Mouse (Mus musculus) CH12.LX (cell line): Measurements from ENCODE around the gene Bcor. TPM values are rescaled to one million over a fixed set of nuclear protein-coding genes. Genes with fewer than 3 reads are reported as not detected.

Experiments used
- DNase-seq: peaks from one replicate; pipeline ENCODE4 v3.0.0-alpha.2; 2013; ENCODE audit errors: extremely low read depth
- H3K27ac ChIP-seq: 2 replicates; pipeline ENCODE4 v1.5.1; 2012; ENCODE audit warnings: low read depth, mild to moderate bottlenecking, control low read depth, moderate library complexity; ENCODE audit not compliant: insufficient read depth
- H3K27me3 ChIP-seq: replicated peaks from 2 replicates; pipeline ENCODE3; 2012; ENCODE audit warnings: inconsistent platforms
- H3K36me3 ChIP-seq, 2 experiments: replicated peaks in 1 of 2; 2 replicates each; pipeline versions ENCODE3 to v1.6.1; 2012; ENCODE audit warnings: inconsistent platforms in 1 of 2, low read length in 1 of 2, mild to moderate bottlenecking in 1 of 2, mixed read lengths in 1 of 2, moderate library complexity in 1 of 2; ENCODE audit not compliant: control insufficient read depth in 1 of 2, insufficient read depth in 1 of 2
- H3K4me1 ChIP-seq, 2 experiments: 2 replicates each; pipeline ENCODE4 v1.6.1; 2012; ENCODE audit warnings: inconsistent platforms in 1 of 2, moderate library complexity in 1 of 2; ENCODE audit not compliant: insufficient read depth in 2 of 2, control insufficient read depth in 1 of 2
- H3K4me2 ChIP-seq: 2 replicates; pipeline ENCODE4 v1.6.1; 2012; ENCODE audit warnings: low read depth, mild to moderate bottlenecking, control low read depth; ENCODE audit not compliant: poor library complexity, insufficient read depth, severe bottlenecking
- H3K4me3 ChIP-seq, 3 experiments: fragments of 150-350 bp in 1 of 3; sonication (generic) in 1 of 3; replicated peaks in 1 of 3; 2 replicates each; pipeline versions ENCODE3 to v1.5.1; 2011 to 2012; ENCODE audit warnings: low read depth in 2 of 3, low read length in 2 of 3, mild to moderate bottlenecking in 2 of 3, moderate library complexity in 2 of 3, control low read depth in 1 of 3, improper control_type of control experiment in 1 of 3, inconsistent platforms in 1 of 3, mixed read lengths in 1 of 3; ENCODE audit not compliant: poor library complexity in 1 of 3
- H3K79me2 ChIP-seq: replicated peaks from 2 replicates; pipeline ENCODE4 v1.6.1; 2012; ENCODE audit warnings: mild to moderate bottlenecking, moderate library complexity; ENCODE audit not compliant: control insufficient read depth, poor library complexity, insufficient read depth, severe bottlenecking; ENCODE audit errors: extremely low read depth
- H3K9ac ChIP-seq: 2 replicates; pipeline ENCODE4 v1.6.1; 2012; ENCODE audit warnings: low read depth, mild to moderate bottlenecking, control low read depth, moderate library complexity; ENCODE audit not compliant: insufficient read depth
- H3K9me3 ChIP-seq: replicated peaks from 2 replicates; pipeline ENCODE3; 2012; ENCODE audit warnings: low read length, inconsistent platforms, mixed read lengths
- CHD1 ChIP-seq: IDR thresholded peaks from 2 replicates; pipeline ENCODE4 v1.6.1; 2012; ENCODE audit warnings: low read depth, low read length, improper control_type of control experiment, inconsistent platforms
- CHD2 ChIP-seq: IDR thresholded peaks from 2 replicates; pipeline ENCODE4 v1.6.1; 2011; ENCODE audit warnings: low read length, improper control_type of control experiment
- E2F4 ChIP-seq: IDR thresholded peaks from 2 replicates; pipeline ENCODE4 v1.6.1; 2011; ENCODE audit warnings: low read depth, low read length, improper control_type of control experiment; ENCODE audit not compliant: insufficient replicate concordance
- EP300 ChIP-seq: IDR thresholded peaks from 2 replicates; pipeline ENCODE4 v1.6.1; 2011; ENCODE audit warnings: low read length, improper control_type of control experiment
- GABPA ChIP-seq: IDR thresholded peaks from 2 replicates; pipeline ENCODE4 v1.6.1; 2012; ENCODE audit warnings: low read depth, low read length, improper control_type of control experiment, inconsistent platforms; ENCODE audit not compliant: insufficient replicate concordance
- IRF4 ChIP-seq: IDR thresholded peaks from 2 replicates; pipeline ENCODE4 v1.6.1; 2014; ENCODE audit warnings: low read depth, mild to moderate bottlenecking, inconsistent platforms, low read length, improper control_type of control experiment
- KAT2A ChIP-seq: IDR thresholded peaks from 2 replicates; pipeline ENCODE4 v1.6.1; 2012; ENCODE audit warnings: low read length, improper control_type of control experiment, inconsistent platforms; ENCODE audit not compliant: insufficient replicate concordance
- MAFK ChIP-seq: IDR thresholded peaks from 2 replicates; pipeline ENCODE4 v1.6.1; 2011; ENCODE audit warnings: low read length, improper control_type of control experiment; ENCODE audit not compliant: insufficient replicate concordance
- MAX ChIP-seq: IDR thresholded peaks from 2 replicates; pipeline ENCODE4 v1.6.1; 2011; ENCODE audit warnings: low read length, improper control_type of control experiment
- MEF2A ChIP-seq: IDR thresholded peaks from 2 replicates; pipeline ENCODE4 v1.6.1; 2014; ENCODE audit warnings: low read depth, mild to moderate bottlenecking, inconsistent platforms, low read length, improper control_type of control experiment, borderline replicate concordance
- MXI1 ChIP-seq: IDR thresholded peaks from 2 replicates; pipeline ENCODE4 v1.6.1; 2011; ENCODE audit warnings: mild to moderate bottlenecking, low read depth, low read length, improper control_type of control experiment
- MYC ChIP-seq: IDR thresholded peaks from 2 replicates; pipeline ENCODE4 v1.6.1; 2011; ENCODE audit warnings: low read depth, mild to moderate bottlenecking, improper control_type of control experiment, low read length
- NELFE ChIP-seq: IDR thresholded peaks from 2 replicates; pipeline ENCODE4 v1.6.1; 2011; ENCODE audit warnings: low read depth, low read length, improper control_type of control experiment
- POLR2AphosphoS2 ChIP-seq: IDR thresholded peaks from 2 replicates; pipeline ENCODE4 v1.6.1; 2011; ENCODE audit warnings: low read depth, low read length, improper control_type of control experiment
- RAD21 ChIP-seq: IDR thresholded peaks from 2 replicates; pipeline ENCODE4 v1.6.1; 2011; ENCODE audit warnings: low read depth, mild to moderate bottlenecking, low read length, improper control_type of control experiment, moderate library complexity
- SMC3 ChIP-seq: IDR thresholded peaks from 2 replicates; pipeline ENCODE4 v1.6.1; 2011; ENCODE audit warnings: low read depth, low read length, improper control_type of control experiment
- TBP ChIP-seq: conservative IDR thresholded peaks from 2 replicates; pipeline ENCODE4 v1.6.1; 2011; ENCODE audit warnings: low read depth, low read length, improper control_type of control experiment
- USF1 ChIP-seq: IDR thresholded peaks from 2 replicates; pipeline ENCODE4 v1.6.1; 2014; ENCODE audit warnings: low read depth, mild to moderate bottlenecking, inconsistent platforms, low read length, improper control_type of control experiment
- USF2 ChIP-seq: conservative IDR thresholded peaks from 2 replicates; pipeline ENCODE4 v1.6.1; 2011; ENCODE audit warnings: low read depth, low read length, improper control_type of control experiment
- ZKSCAN1 ChIP-seq: IDR thresholded peaks from 2 replicates; pipeline ENCODE4 v1.6.1; 2012; ENCODE audit warnings: low read depth, inconsistent platforms, low read length, improper control_type of control experiment, borderline replicate concordance
- ZNF384 ChIP-seq: IDR thresholded peaks from 2 replicates; pipeline ENCODE4 v1.6.1; 2012; ENCODE audit warnings: low read depth, low read length, improper control_type of control experiment, inconsistent platforms
- dilution Hi-C: fragments of 300-500 bp; cut with MboI; formaldehyde crosslinking; loops from 2 replicates; pipeline ENCODE4 v1.14.3; 2020; ENCODE audit warnings: low sequenced_read_pairs; ENCODE audit not compliant: extremely low pct_unique_long_range_greater_than_20kb, extremely low pct_ligation_motif_present
- in situ Hi-C: fragments of 300-500 bp; cut with MboI; formaldehyde crosslinking; loops from 3 replicates; pipeline ENCODE4 v1.14.3; 2019; ENCODE audit warnings: low sequenced_read_pairs, low pct_ligation_motif_present, low pct_unique_long_range_greater_than_20kb, mixed read lengths
- polyA plus RNA-seq: library from polyadenylated mRNA; unstranded; fragments of >175 nt; gene quantifications from 2 replicates; pipeline ENCODE4 v1.2.1, GENCODE M21; 2012; ENCODE audit warnings: low read depth; ENCODE audit not compliant: insufficient read length
- total RNA-seq, 2 experiments: library from RNA; depleted of rRNA; stranded (reverse); fragments of 300-350 nt in 1 of 2; fragments of >200 nt in 1 of 2; gene quantifications; 2 replicates each; pipeline ENCODE4 v1.2.3; 2012 to 2014

The Bcor gene
- total and polyA plus RNA-seq, 3 experiments, result 14.3 to 41.1 (median 33.8) TPM

DNA sequence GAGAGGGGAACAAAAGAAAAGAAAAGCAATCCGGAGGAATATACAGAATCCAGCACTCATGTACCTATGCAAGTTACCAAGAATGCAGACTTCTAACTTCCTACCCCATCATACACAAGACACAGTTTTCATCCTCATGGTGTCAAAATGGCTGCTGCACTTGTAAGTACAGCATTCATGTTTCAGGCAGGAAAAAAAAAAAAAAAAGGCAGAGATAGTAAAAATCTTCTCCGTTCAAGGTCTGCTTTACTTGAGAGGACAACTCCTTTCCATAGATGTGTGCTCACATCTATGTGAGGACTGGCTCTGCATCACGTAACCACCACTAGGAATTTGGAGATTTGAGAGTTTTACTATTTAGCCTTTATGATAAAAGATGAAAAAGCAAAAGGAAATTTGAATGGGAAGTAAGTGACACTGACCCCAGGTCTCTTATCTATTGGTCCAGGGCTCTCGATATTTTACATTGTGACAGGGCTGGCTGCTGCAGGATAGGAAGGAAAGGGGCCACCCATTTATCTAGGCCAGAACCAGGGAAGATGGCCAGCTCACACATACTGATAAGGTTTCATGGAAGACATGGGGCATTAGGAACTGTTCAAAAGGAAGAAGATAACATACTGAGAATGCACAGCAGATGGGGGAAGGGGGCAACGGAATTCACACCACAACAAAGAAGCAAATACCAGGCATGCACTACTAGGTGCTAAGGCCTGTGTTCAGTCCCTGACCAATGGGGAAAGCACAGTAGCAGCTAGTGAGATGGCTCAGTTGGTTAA lies 166.3 kb downstream of the Bcor start:
- no peak overlapping the region for H3K9ac ChIP-seq

DNA sequence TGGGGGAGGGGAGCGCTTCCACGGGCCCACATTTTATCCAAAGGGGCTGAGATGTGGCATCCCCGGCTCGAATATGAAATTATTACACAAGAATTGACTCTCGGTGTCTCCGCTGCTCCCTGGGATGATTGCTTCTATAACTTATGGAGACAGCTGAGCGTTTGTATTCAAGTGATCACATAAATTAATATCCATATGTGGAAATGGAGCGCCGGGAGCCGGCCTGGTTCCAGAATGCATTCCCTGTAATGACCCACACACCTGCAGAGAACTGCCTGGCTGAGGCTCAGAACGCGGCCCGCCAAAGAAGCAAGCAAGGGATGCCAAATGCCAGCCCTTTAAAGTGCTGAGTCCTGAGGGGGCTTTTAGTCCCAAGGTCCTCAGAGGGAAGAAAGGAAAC lies 170.7 kb downstream of the Bcor start:
- TF ChIP-seq POLR2AphosphoS2 (no peak), MEF2A (no peak), GABPA (no peak), MAFK (no peak), USF2 (no peak), KAT2A (no peak), E2F4 (no peak), NELFE (no peak), IRF4 (no peak), MAX (no peak), CHD1 (no peak)
- TF ChIP-seq, all 38 proteins: peak for 0
- H3K4me3 ChIP-seq, result no peak overlapping the region
- no peaks in the 10 kb centered on the region for H3K79me2 ChIP-seq
- no peaks in the 10 kb centered on the region for H3K36me3 ChIP-seq
- no peak overlapping the region for H3K9ac ChIP-seq
- H3K27ac ChIP-seq, result no peak overlapping the region
- H3K27me3 ChIP-seq, result no peaks in the 10 kb centered on the region
- H3K4me2 ChIP-seq, result no peak overlapping the region
- H3K4me1 ChIP-seq, result no peaks in the 10 kb centered on the region
- in situ Hi-C loops, result loop anchor here (5.0 kb wide), 1 partner anchor 72 kb away; no protein-coding TSS in a partner anchor
- no peak for DNase-seq
- dilution Hi-C loops, result no loop called here
- H3K9me3 ChIP-seq, result no peaks in the 10 kb centered on the region

More for the DNA sequence above, 166.3 kb downstream of the Bcor start:
- Histone ChIP-seq H3K4me1 (peaks cover 0 to 9% of the 10 kb centered on the region in 2 experiments; a peak in 2 of 4 replicates), H3K4me2 (no peak overlapping the region), H3K27me3 (no peaks in the 10 kb centered on the region), H3K79me2 (no peaks in the 10 kb centered on the region), H3K36me3 (no peaks in the 10 kb centered on the region), H3K9me3 (no peaks in the 10 kb centered on the region), H3K4me3 (no peak overlapping the region), H3K27ac (no peak overlapping the region)
- TF ChIP-seq TBP (no peak), POLR2AphosphoS2 (no peak), MAFK (no peak), ZKSCAN1 (no peak), MXI1 (no peak), SMC3 (no peak), RAD21 (no peak), ZNF384 (no peak), GABPA (no peak), EP300 (no peak), MYC (no peak), CHD2 (no peak), USF1 (no peak)
- no peak for DNase-seq
- in situ Hi-C loops (no loop called here), dilution Hi-C loops (no loop called here)
